Mouse (Mus musculus) heart, postnatal 25 days (tissue): ENCODE measurements around the gene Trim14. TPM values are rescaled to one million over a fixed set of nuclear protein-coding genes. Genes with fewer than 3 reads are reported as not detected.

ENCODE experiments used
- DNase-seq: peaks from one replicate; pipeline ENCODE4 v3.0.0; 2022; ENCODE audit warnings: low spot score
- intact Hi-C: fragments of 180-260 bp; cut with DNase I; formaldehyde crosslinking; loops from one replicate; pipeline ENCODE4 v1.15.1; 2025
- total RNA-seq, 2 experiments: library from RNA; stranded (reverse); gene quantifications; 2 replicates each; pipeline ENCODE4 v1.2.3; 2021

Gene Trim14
- total RNA-seq, 2 experiments from 2014 or later, result 1.7 to 1.9 TPM

GRCm38 (mm10) chr4:46563847-46564246 lies 27.9 kb upstream of the Trim14 start:
- no peak for DNase-seq
- intact Hi-C loops, result no loop called here

- DNase-seq, result no peak
- intact Hi-C loops, result no loop called here
These were observed 26.9 kb upstream of the Trim14 start for GRCm38 (mm10) chr4:46562841-46563240.

GRCm38 (mm10) chr4:46562037-46562436 lies 26.1 kb upstream of the Trim14 start:
- DNase-seq, result no peak
- intact Hi-C loops, result no loop called here

- no peak for DNase-seq
These were observed 24.2 kb upstream of the Trim14 start for GRCm38 (mm10) chr4:46560069-46560705.

GRCm38 (mm10) chr4:46558672-46559667 lies 23.0 kb upstream of the Trim14 start:
- no peak for DNase-seq
- intact Hi-C loops, result no loop called here

More at GRCm38 (mm10) chr4:46560069-46560705, 24.2 kb upstream of the Trim14 start:
- intact Hi-C loops, result no loop called here

- no peak for DNase-seq
- intact Hi-C loops, result no loop called here
These were observed 21.0 kb upstream of the Trim14 start for GRCm38 (mm10) chr4:46556933-46557332.

GRCm38 (mm10) chr4:46555762-46556161 lies 19.8 kb upstream of the Trim14 start:
- no peak for DNase-seq
- intact Hi-C loops, result no loop called here

- intact Hi-C loops, result no loop called here
- DNase-seq, result no peak
These were observed 18.5 kb upstream of the Trim14 start for GRCm38 (mm10) chr4:46554295-46555069.

- intact Hi-C loops, result no loop called here
- no peak for DNase-seq
These were observed 17.9 kb upstream of the Trim14 start for GRCm38 (mm10) chr4:46553864-46554263.

- intact Hi-C loops, result no loop called here
- no peak for DNase-seq
These were observed 14.5 kb upstream of the Trim14 start for GRCm38 (mm10) chr4:46550406-46550805.

GRCm38 (mm10) chr4:46549979-46550378 lies 14.0 kb upstream of the Trim14 start:
- no peak for DNase-seq
- intact Hi-C loops, result no loop called here

GRCm38 (mm10) chr4:46546709-46547108 lies 10.8 kb upstream of the Trim14 start:
- intact Hi-C loops, result no loop called here
- DNase-seq, result no peak

GRCm38 (mm10) chr4:46545498-46545897 lies 9.6 kb upstream of the Trim14 start:
- intact Hi-C loops, result no loop called here
- no peak for DNase-seq

- DNase-seq, result no peak
- intact Hi-C loops, result no loop called here
These were observed 8.4 kb upstream of the Trim14 start for GRCm38 (mm10) chr4:46544313-46544712.

GRCm38 (mm10) chr4:46543366-46544050 lies 7.6 kb upstream of the Trim14 start:
- intact Hi-C loops, result no loop called here
- no peak for DNase-seq

GRCm38 (mm10) chr4:46541707-46542106 lies 5.8 kb upstream of the Trim14 start:
- intact Hi-C loops, result no loop called here
- DNase-seq, result no peak

- intact Hi-C loops, result no loop called here
- DNase-seq, result no peak
These were observed 3.2 kb upstream of the Trim14 start for GRCm38 (mm10) chr4:46539167-46539566.

- intact Hi-C loops, result no loop called here
- DNase-seq, result no peak
These were observed 679 bp downstream of the Trim14 start for GRCm38 (mm10) chr4:46535094-46535830.
